Mouse (Mus musculus): ENCODE results near the gene Dtymk. TPM values are rescaled to one million over a fixed set of nuclear protein-coding genes. Genes with fewer than 3 reads are reported as not detected.
A peak's percentile ranks its signal among the peaks of the same experiment; 100 is the strongest.
"Not testable (repeated sequence)": the region's sequence is repeated elsewhere in the genome, so short reads cannot be mapped to it uniquely, and the experiment has no call there.

The Dtymk gene
- 74.4 and 76.0 TPM in 2 replicates for total RNA-seq (2014; rRNA removed)
- 129 and 136 TPM in 2 replicates for polyA plus RNA-seq (2015; fragmentation: Nextera tagmentation; extraction: Ambion mirVana)

- Histone ChIP-seq H3K4me2 (ENCODE audit: low read depth, low read length) (peak within 1 kb of the TSS; percentile 88), H3K27me3 (ENCODE audit: insufficient read depth, low read length) (no peaks in the 10 kb centered on the region), H3K9me3 (ENCODE audit: low read length) (no peaks in the 10 kb centered on the region), H3K36me3 (ENCODE audit: insufficient read depth, low read length) (peaks cover 8% of the 10 kb centered on the region; the same call in 1 of the 2 replicates), H3K4me1 (ENCODE audit: insufficient read depth, low read length) (peaks cover 13% of the 10 kb centered on the region; the same call in 1 of the 2 replicates), H3K4me3 (ENCODE audit: low read length) (peak within 1 kb of the TSS; percentile 59), H3K27ac (peak within 1 kb of the TSS; percentile 65), H3K9ac (replicated peaks; ENCODE audit: low read length) (peak within 1 kb of the TSS; percentile 54)
- DNase-seq (ENCODE audit: low spot score) (peak; percentile 98), ATAC-seq (peak; percentile 72)
- peak; percentile 75 for TF ChIP-seq CTCF (IDR thresholded peaks at IDR 0.05; ENCODE audit: low read depth)
- under 1% methylated on average over 42 of the region's 42 CpGs for whole genome bisulfite sequencing
These were observed at the start of gene Dtymk for GRCm38 (mm10) chr1:93801741-93802238. Dtymk (minus strand) TSS chr1:93801934.

- 40% methylated on average over 1 of the region's 3 CpGs for WGBS
- not testable (repeated sequence) for H3K9me3 ChIP-seq (ENCODE audit: low read length); H3K9ac ChIP-seq (replicated peaks; ENCODE audit: low read length); H3K36me3 ChIP-seq (ENCODE audit: insufficient read depth, low read length); H3K27me3 ChIP-seq (ENCODE audit: insufficient read depth, low read length); DNase-seq (ENCODE audit: low spot score); H3K4me1 ChIP-seq (ENCODE audit: insufficient read depth, low read length); H3K4me2 ChIP-seq (ENCODE audit: low read depth, low read length); H3K27ac ChIP-seq; H3K4me3 ChIP-seq (ENCODE audit: low read length)
- 0 out of 2 replicates have a peak, but pooled peaks have one; percentile 49 for ATAC-seq
These were observed 44.1 kb upstream of the Dtymk start for GRCm38 (mm10) chr1:93845766-93846366.

- not testable (repeated sequence) for ATAC-seq; DNase-seq (ENCODE audit: low spot score)
These were observed 36.8 kb upstream of the Dtymk start for GRCm38 (mm10) chr1:93838569-93838968.

GRCm38 (mm10) chr1:93837335-93837734 is 35.6 kb upstream of the Dtymk start:
- Histone ChIP-seq H3K9me3 (ENCODE audit: low read length) (no peaks in the 10 kb centered on the region), H3K27me3 (ENCODE audit: insufficient read depth, low read length) (no peaks in the 10 kb centered on the region), H3K4me3 (ENCODE audit: low read length) (no peak overlapping the region), H3K27ac (no peak overlapping the region), H3K36me3 (ENCODE audit: insufficient read depth, low read length) (no peaks in the 10 kb centered on the region), H3K4me1 (ENCODE audit: insufficient read depth, low read length) (no peaks in the 10 kb centered on the region), H3K9ac (replicated peaks; ENCODE audit: low read length) (no peak overlapping the region), H3K4me2 (ENCODE audit: low read depth, low read length) (no peak overlapping the region)
- WGBS: 93% methylated on average over 7 of the region's 8 CpGs
- no peak for ATAC-seq
- DNase-seq (ENCODE audit: low spot score): no peak
- TF ChIP-seq CTCF (IDR thresholded peaks at IDR 0.05; ENCODE audit: low read depth): no peak

More at GRCm38 (mm10) chr1:93838569-93838968, 36.8 kb upstream of the Dtymk start:
- H3K36me3 ChIP-seq (ENCODE audit: insufficient read depth, low read length); H3K9me3 ChIP-seq (ENCODE audit: low read length); H3K27me3 ChIP-seq (ENCODE audit: insufficient read depth, low read length); H3K4me3 ChIP-seq (ENCODE audit: low read length); H3K4me1 ChIP-seq (ENCODE audit: insufficient read depth, low read length); H3K9ac ChIP-seq (replicated peaks; ENCODE audit: low read length); H3K27ac ChIP-seq; H3K4me2 ChIP-seq (ENCODE audit: low read depth, low read length): not testable (repeated sequence)
- WGBS: 90% methylated on average over 7 of the region's 8 CpGs

GRCm38 (mm10) chr1:93836532-93836913 is 34.8 kb upstream of the Dtymk start:
- no peak for DNase-seq (ENCODE audit: low spot score)
- Histone ChIP-seq H3K27ac (no peak overlapping the region), H3K4me1 (ENCODE audit: insufficient read depth, low read length) (no peaks in the 10 kb centered on the region), H3K9ac (replicated peaks; ENCODE audit: low read length) (no peak overlapping the region), H3K4me3 (ENCODE audit: low read length) (no peak overlapping the region), H3K27me3 (ENCODE audit: insufficient read depth, low read length) (no peaks in the 10 kb centered on the region), H3K9me3 (ENCODE audit: low read length) (no peaks in the 10 kb centered on the region), H3K4me2 (ENCODE audit: low read depth, low read length) (no peak overlapping the region), H3K36me3 (ENCODE audit: insufficient read depth, low read length) (no peaks in the 10 kb centered on the region)
- 97% methylated on average over 2 of the region's 2 CpGs for WGBS
- no peak for ATAC-seq
- TF ChIP-seq CTCF (IDR thresholded peaks at IDR 0.05; ENCODE audit: low read depth): no peak

GRCm38 (mm10) chr1:93835876-93836531 is 34.3 kb upstream of the Dtymk start:
- Histone ChIP-seq H3K9ac (replicated peaks; ENCODE audit: low read length) (no peak overlapping the region), H3K4me1 (ENCODE audit: insufficient read depth, low read length) (no peaks in the 10 kb centered on the region), H3K9me3 (ENCODE audit: low read length) (no peaks in the 10 kb centered on the region), H3K4me3 (ENCODE audit: low read length) (no peak overlapping the region), H3K4me2 (ENCODE audit: low read depth, low read length) (no peak overlapping the region), H3K27me3 (ENCODE audit: insufficient read depth, low read length) (no peaks in the 10 kb centered on the region), H3K27ac (no peak overlapping the region), H3K36me3 (ENCODE audit: insufficient read depth, low read length) (no peaks in the 10 kb centered on the region)
- ATAC-seq: no peak
- WGBS: 93% methylated on average over 6 of the region's 6 CpGs
- DNase-seq (ENCODE audit: low spot score): no peak
- TF ChIP-seq CTCF (IDR thresholded peaks at IDR 0.05; ENCODE audit: low read depth): no peak

GRCm38 (mm10) chr1:93835211-93835610 is 33.5 kb upstream of the Dtymk start:
- no peaks in the 10 kb centered on the region for H3K36me3 ChIP-seq (ENCODE audit: insufficient read depth, low read length)
- H3K27me3 ChIP-seq (ENCODE audit: insufficient read depth, low read length): no peaks in the 10 kb centered on the region
- H3K9ac ChIP-seq (replicated peaks; ENCODE audit: low read length): no peak overlapping the region
- TF ChIP-seq CTCF (IDR thresholded peaks at IDR 0.05; ENCODE audit: low read depth): no peak
- WGBS: 84% methylated on average over 4 of the region's 4 CpGs
- no peak for DNase-seq (ENCODE audit: low spot score)
- no peaks in the 10 kb centered on the region for H3K4me1 ChIP-seq (ENCODE audit: insufficient read depth, low read length)
- ATAC-seq: no peak; the same call in 1 of the 2 replicates
- no peak overlapping the region for H3K4me2 ChIP-seq (ENCODE audit: low read depth, low read length)
- no peak overlapping the region for H3K27ac ChIP-seq
- no peak overlapping the region for H3K4me3 ChIP-seq (ENCODE audit: low read length)
- no peaks in the 10 kb centered on the region for H3K9me3 ChIP-seq (ENCODE audit: low read length)
